Mouse (Mus musculus) hindbrain, embryonic 16.5 days (tissue): ENCODE data around the gene Cmtr1. TPM values are rescaled to one million over a fixed set of nuclear protein-coding genes. Genes with fewer than 3 reads are reported as not detected.

ENCODE experiments used
- ATAC-seq: fragments of 200-750 bp; cut with Nextera tagmentation; 2 replicates; pipeline ENCODE4 v1.8.0; 2017; ENCODE audit warnings: moderate TSS enrichment, moderate library complexity
- H3K27ac ChIP-seq: fragments of 300-500 bp; sonication (generic); 2 replicates; pipeline ENCODE4 v1.5.1; 2014; ENCODE audit warnings: low read depth, mild to moderate bottlenecking, control low read depth, low read length, moderate library complexity
- H3K27me3 ChIP-seq: fragments of 300-500 bp; sonication (generic); replicated peaks from 2 replicates; pipeline ENCODE4 v1.6.1; 2014; ENCODE audit warnings: low read length; ENCODE audit not compliant: control insufficient read depth, insufficient read depth
- H3K36me3 ChIP-seq: fragments of 300-500 bp; sonication (generic); 2 replicates; pipeline ENCODE4 v1.6.1; 2014; ENCODE audit warnings: mild to moderate bottlenecking, low read length, moderate library complexity, mixed read lengths; ENCODE audit not compliant: control insufficient read depth, insufficient read depth
- H3K4me1 ChIP-seq: fragments of 300-500 bp; sonication (generic); 2 replicates; pipeline ENCODE4 v1.6.1; 2014; ENCODE audit warnings: low read depth, low read length; ENCODE audit not compliant: control insufficient read depth, insufficient read depth
- H3K4me2 ChIP-seq: fragments of 300-500 bp; sonication (generic); 2 replicates; pipeline ENCODE4 v1.6.1; 2014; ENCODE audit warnings: mild to moderate bottlenecking, low read length, control low read depth, moderate library complexity
- H3K4me3 ChIP-seq: fragments of 300-500 bp; sonication (generic); 2 replicates; pipeline ENCODE4 v1.5.1; 2014; ENCODE audit warnings: mild to moderate bottlenecking, low read length, control low read depth, moderate library complexity
- H3K9ac ChIP-seq: fragments of 300-500 bp; sonication (generic); 2 replicates; pipeline ENCODE4 v1.6.1; 2014; ENCODE audit warnings: low read depth, mild to moderate bottlenecking, control low read depth, low read length, moderate library complexity
- H3K9me3 ChIP-seq: fragments of 300-500 bp; sonication (generic); 2 replicates; pipeline ENCODE4 v1.6.1; 2014; ENCODE audit warnings: mild to moderate bottlenecking, low read length, moderate library complexity; ENCODE audit not compliant: control insufficient read depth
- WGBS: fragments of 180-500 bp; shearing (Covaris S2); extraction: QIAGEN DNeasy Blood & Tissue Kit; methylation state at CpG from one replicate; pipeline ENCODE4 v1.1.7; 2014; 5-methylcytosine and 5-hydroxymethylcytosine counted together
- polyA plus RNA-seq: library from polyadenylated mRNA; unstranded; fragments of >200 nt; fragmentation: Nextera tagmentation; extraction: Ambion mirVana; gene quantifications from 2 replicates; pipeline ENCODE4 v1.2.1, GENCODE M21; 2015

The Cmtr1 gene
- polyA plus RNA-seq, 1 experiment from 2014 or later: 106 TPM

DNA sequence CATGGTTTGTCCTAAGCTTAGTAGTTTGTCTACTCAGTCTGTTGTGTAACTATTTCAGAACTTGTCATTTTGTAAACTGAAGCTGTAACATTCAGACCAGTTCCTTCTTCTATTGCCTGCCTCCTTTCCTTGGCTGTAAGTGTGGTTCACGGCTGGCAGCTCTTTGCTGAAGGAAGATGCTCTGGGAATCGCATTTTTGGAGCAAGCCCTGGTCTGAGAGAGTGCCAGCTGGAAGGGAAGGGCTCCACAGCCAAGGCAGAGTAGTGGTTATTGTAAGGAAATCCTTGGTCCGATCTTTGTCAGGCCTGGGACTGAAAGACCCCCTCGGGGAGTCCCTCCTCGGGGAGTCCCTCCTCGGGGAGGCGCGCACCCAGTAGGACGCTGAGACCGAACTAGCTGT, 28.2 kb downstream of the Cmtr1 start:
- Histone ChIP-seq H3K36me3 (peaks cover 38% of the 10 kb centered on the region), H3K4me2 (no peak overlapping the region), H3K27me3 (no peaks in the 10 kb centered on the region), H3K4me3 (no peak overlapping the region), H3K27ac (no peak overlapping the region), H3K4me1 (no peaks in the 10 kb centered on the region), H3K9me3 (no peaks in the 10 kb centered on the region), H3K9ac (no peak overlapping the region)
- WGBS: 91% methylated on average over 10 of the region's 10 CpGs
- ATAC-seq: no peak

DNA sequence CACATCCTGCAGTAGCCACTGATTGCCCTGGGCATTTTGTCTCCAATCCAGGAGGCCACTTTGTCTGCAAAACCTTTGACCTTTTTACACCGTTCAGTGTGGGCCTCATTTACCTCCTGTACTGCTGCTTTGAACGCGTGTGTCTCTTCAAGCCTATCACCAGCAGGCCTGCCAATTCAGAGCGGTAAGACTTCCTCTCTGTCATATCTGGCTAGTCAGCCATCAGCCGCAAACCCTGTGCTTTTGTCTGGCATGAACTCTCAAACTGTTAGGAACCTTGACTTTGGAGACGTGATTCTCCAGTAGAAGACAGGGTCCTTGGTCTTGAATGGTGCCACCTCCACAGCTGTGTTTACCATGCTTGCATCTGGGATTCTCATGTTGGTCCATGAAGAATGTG, 29.9 kb downstream of the Cmtr1 start:
- no peak for ATAC-seq
- H3K27me3 ChIP-seq: no peaks in the 10 kb centered on the region
- H3K4me3 ChIP-seq: no peak overlapping the region
- H3K36me3 ChIP-seq: peaks cover 44% of the 10 kb centered on the region
- H3K4me2 ChIP-seq: no peak overlapping the region
- 78% methylated on average over 6 of the region's 6 CpGs for WGBS
- H3K27ac ChIP-seq: no peak overlapping the region
- H3K9me3 ChIP-seq: no peaks in the 10 kb centered on the region
- no peaks in the 10 kb centered on the region for H3K4me1 ChIP-seq
- H3K9ac ChIP-seq: no peak overlapping the region

DNA sequence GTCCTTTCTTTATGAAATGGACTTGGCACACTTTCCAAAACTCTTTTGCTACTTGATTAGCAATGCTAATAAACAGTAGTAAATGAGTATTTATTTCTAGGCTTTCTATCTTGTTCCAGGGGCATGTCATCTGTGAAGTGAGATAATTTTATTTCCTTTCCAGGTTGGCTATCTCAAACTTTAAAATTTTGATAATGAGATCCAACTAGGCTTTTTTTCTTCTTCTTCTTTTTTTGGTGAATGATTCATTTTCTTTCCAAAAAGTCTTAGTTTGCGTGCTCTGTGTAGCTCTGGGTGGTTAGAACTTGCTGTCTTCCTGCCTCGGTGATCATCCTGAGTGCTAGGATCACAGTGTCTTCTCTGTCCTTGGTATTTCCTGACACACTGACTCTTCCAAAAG, 32.4 kb downstream of the Cmtr1 start:
- Histone ChIP-seq H3K4me3 (no peak overlapping the region), H3K4me1 (no peaks in the 10 kb centered on the region), H3K36me3 (peaks cover 49% of the 10 kb centered on the region), H3K4me2 (no peak overlapping the region), H3K27me3 (no peaks in the 10 kb centered on the region), H3K27ac (no peak overlapping the region), H3K9me3 (no peaks in the 10 kb centered on the region), H3K9ac (no peak overlapping the region)
- ATAC-seq: no peak
- WGBS: 95% methylated on average over 2 of the region's 2 CpGs

DNA sequence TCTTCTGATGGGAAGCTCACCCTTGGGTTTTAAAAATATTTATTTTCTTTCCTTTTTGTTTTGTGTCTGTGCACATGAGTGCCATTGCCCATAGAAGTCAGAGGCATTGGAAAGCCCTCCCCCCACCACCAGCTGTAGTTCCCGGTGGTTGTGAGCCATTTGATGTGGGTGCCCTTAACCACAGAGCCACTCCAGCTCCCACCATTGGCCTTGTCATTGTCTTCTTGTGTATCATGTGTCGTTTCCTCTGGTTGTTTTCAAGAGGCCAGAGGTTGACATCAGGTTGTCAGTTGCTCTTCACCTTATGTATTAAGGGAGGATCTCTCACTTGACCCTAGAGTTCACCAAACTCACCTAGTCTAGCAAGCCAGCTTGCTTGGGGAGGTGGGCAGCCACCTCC, 33.2 kb downstream of the Cmtr1 start:
- H3K27me3 ChIP-seq: no peaks in the 10 kb centered on the region
- H3K36me3 ChIP-seq: peaks cover 51% of the 10 kb centered on the region
- no peak overlapping the region for H3K4me2 ChIP-seq
- no peak overlapping the region for H3K27ac ChIP-seq
- 76% methylated on average over 2 of the region's 2 CpGs for WGBS
- H3K9ac ChIP-seq: no peak overlapping the region
- no peaks in the 10 kb centered on the region for H3K9me3 ChIP-seq
- H3K4me3 ChIP-seq: no peak overlapping the region
- H3K4me1 ChIP-seq: no peaks in the 10 kb centered on the region
- no peak for ATAC-seq

DNA sequence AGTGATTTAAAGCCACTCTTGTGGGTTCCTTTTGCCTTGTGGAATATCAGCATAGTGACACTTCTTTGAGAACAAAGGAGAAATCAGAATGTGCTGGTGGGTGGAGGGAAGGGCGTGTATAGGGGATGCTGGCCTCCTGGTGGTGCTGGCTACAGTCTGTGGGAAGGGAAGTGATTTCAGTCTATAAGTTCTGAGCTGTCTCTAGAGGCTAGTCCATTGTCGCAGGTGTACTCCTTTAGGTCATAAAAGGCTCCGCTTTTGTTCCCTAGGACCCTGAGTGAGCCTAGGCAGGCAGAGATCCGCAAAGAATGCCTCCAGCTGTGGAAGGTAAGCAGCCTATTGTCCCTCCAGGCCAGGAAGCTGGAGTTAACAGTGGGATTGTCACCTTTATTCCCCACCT, 34.1 kb downstream of the Cmtr1 start:
- H3K9ac ChIP-seq: no peak overlapping the region
- no peak overlapping the region for H3K27ac ChIP-seq
- H3K4me3 ChIP-seq: no peak overlapping the region
- no peak for ATAC-seq
- no peaks in the 10 kb centered on the region for H3K4me1 ChIP-seq
- no peaks in the 10 kb centered on the region for H3K9me3 ChIP-seq
- 68% methylated on average over 4 of the region's 4 CpGs for WGBS
- H3K36me3 ChIP-seq: peaks cover 48% of the 10 kb centered on the region
- H3K27me3 ChIP-seq: no peaks in the 10 kb centered on the region
- no peak overlapping the region for H3K4me2 ChIP-seq

DNA sequence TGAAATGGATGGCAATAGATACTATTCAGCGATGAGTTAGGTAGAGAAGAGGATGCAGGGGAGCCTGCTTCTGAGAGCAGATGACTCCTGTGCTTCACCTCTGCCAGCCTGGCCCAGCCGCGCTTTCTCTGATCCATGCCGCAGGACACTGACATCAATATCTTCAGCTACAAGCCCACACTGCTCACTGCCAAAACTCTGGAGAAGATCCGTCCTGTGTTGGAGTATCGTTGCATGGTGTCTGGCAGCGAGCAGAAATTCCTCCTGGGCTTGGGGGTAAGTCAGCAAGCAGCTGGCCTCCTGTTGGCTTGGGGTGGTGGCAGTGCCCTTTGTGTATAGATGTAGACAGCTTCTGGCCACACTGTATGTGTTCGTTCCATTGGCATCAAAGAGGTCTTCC, 36.5 kb downstream of the Cmtr1 start:
- Histone ChIP-seq H3K4me1 (no peaks in the 10 kb centered on the region), H3K27ac (no peak overlapping the region), H3K27me3 (no peaks in the 10 kb centered on the region), H3K4me3 (no peak overlapping the region), H3K9me3 (no peaks in the 10 kb centered on the region), H3K4me2 (no peak overlapping the region), H3K9ac (no peak overlapping the region), H3K36me3 (peaks cover 43% of the 10 kb centered on the region)
- 97% methylated on average over 8 of the region's 8 CpGs for WGBS
- ATAC-seq: no peak

DNA sequence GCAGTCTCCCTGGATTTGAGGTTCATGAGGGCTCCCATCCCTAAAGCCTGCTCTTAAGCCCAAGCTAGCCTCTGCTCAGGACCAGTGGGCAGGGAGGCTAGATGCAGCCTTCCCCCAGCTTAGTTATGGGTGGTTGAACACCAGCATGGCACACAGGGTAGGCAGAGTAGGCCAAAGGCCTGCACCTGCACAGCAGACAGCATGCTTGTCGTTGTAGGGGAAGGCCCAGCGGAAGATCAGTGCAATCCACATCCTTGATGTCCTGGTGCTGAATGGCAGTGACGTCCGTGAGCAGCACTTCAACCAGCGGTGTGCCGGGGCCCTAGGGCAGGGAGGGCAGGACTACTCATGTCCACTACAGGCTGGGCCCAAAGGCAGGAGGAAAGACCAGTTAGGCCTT, 38.0 kb downstream of the Cmtr1 start:
- Histone ChIP-seq H3K4me3 (no peak overlapping the region), H3K36me3 (peaks cover 45% of the 10 kb centered on the region), H3K27me3 (no peaks in the 10 kb centered on the region), H3K27ac (no peak overlapping the region), H3K9ac (no peak overlapping the region), H3K9me3 (no peaks in the 10 kb centered on the region), H3K4me2 (no peak overlapping the region), H3K4me1 (peaks cover 6% of the 10 kb centered on the region)
- ATAC-seq: no peak
- WGBS: 84% methylated on average over 6 of the region's 6 CpGs

DNA sequence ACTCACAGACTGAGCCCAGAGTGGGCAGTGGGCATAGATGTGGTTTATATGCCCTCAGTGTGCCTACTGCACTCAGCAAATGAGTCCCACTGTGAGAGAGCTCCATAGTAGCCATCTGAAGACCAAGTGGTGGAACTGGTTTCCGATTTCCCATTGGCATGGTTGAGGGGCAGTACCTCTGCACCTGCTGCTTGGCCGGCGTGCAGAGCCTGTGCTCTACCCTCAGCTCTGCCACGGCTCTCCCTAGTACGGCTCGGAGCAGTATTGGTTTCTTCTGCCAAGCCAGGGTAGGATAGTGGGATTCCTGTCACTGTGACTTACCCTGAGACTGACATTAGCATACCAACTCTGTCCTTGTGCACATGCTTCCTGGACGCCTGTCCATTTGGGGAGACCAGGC, 40.2 kb downstream of the Cmtr1 start:
- H3K36me3 ChIP-seq: peaks cover 36% of the 10 kb centered on the region
- no peak overlapping the region for H3K4me2 ChIP-seq
- no peak overlapping the region for H3K4me3 ChIP-seq
- H3K9ac ChIP-seq: no peak overlapping the region
- no peak for ATAC-seq
- no peak overlapping the region for H3K27ac ChIP-seq
- no peaks in the 10 kb centered on the region for H3K27me3 ChIP-seq
- H3K9me3 ChIP-seq: no peaks in the 10 kb centered on the region
- 96% methylated on average over 7 of the region's 7 CpGs for WGBS
- peaks cover 6% of the 10 kb centered on the region for H3K4me1 ChIP-seq

DNA sequence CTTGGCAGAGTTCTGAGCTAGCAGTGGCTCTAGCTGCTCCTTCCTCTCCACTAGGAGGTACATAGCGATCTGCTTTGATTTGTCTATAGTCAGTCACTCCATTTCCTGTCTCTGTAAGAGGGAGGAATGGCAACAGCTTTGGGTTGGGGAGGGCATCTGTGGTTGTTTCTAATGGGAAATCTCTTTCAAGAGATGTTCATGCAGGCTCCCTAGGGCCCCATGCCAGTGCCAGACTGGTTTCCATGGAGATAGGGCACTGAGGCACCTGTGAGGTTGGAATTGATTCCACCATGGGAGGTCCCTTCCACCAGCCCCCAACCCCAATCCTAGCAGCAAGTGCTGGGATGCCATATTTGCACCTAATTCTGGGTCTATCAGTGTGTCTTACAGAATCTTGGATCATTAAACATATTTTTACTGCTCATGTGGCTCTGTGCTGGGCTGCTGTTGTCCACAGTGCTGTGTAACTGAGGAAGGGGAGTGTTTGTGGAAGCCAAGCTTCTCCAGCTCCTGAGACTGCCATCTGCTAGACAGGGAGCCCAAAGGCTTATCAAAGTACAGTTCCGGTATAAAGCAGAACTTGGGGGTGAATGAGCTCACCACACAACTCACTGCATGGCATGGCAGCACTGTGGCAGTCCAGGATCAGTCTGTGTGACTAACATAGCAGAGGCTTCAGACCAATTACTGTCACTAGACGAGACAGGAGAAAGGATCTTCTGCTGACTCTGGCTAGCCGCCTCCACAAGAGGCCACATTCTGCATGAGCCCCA, 42.7 kb downstream of the Cmtr1 start:
- peaks cover 15% of the 10 kb centered on the region for H3K4me1 ChIP-seq
- no peak for ATAC-seq
- H3K4me3 ChIP-seq: no peak overlapping the region
- peak overlapping the region; percentile 64 for H3K27ac ChIP-seq
- 71% methylated on average over 4 of the region's 4 CpGs for WGBS
- H3K9ac ChIP-seq: no peak overlapping the region
- H3K9me3 ChIP-seq: no peaks in the 10 kb centered on the region
- no peaks in the 10 kb centered on the region for H3K27me3 ChIP-seq
- H3K36me3 ChIP-seq: peaks cover 19% of the 10 kb centered on the region
- no peak overlapping the region for H3K4me2 ChIP-seq
